Mouse (Mus musculus): ENCODE data around the gene Spen. TPM values are rescaled to one million over a fixed set of nuclear protein-coding genes. Genes with fewer than 3 reads are reported as not detected.
A peak's percentile ranks its signal among the peaks of the same experiment; 100 is the strongest.
"Not testable (repeated sequence)": the region's sequence is repeated elsewhere in the genome, so short reads cannot be mapped to it uniquely, and the experiment has no call there.

Spen gene
- total RNA-seq, 2 experiments from 2014 or later: 80.6 to 86.1 TPM

- DNase-seq; intact Hi-C loops (cut with DNase I): not testable (repeated sequence)
Measured at GRCm38 (mm10) chr4:141561331-141561919, 23.0 kb upstream of the Spen start.

DNA sequence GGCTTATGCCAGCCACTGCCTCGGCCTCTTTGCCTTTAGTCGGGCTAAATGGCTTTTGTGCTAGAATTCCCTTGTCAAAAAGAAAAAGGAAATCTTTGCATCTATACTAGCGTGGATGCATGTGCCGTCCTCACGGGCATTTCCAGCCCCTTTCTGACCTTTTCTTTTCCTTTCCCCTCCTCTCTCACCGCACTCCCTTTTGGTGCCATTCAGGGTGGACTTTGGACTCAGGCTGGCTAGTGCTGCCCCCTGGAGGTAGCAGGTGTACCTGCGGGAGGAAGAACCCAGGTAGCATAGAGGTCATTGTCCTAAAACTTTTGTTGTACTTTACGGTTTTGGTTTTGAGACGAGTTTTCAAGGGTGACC lies 21.5 kb upstream of the Spen start:
- peak; percentile 83 for DNase-seq
- intact Hi-C loops (cut with DNase I): no loop called here

GRCm38 (mm10) chr4:141559131-141559897 lies 20.9 kb upstream of the Spen start:
- intact Hi-C loops (cut with DNase I): no loop called here
- peak; percentile 58 for DNase-seq

GRCm38 (mm10) chr4:141558658-141559057 lies 20.3 kb upstream of the Spen start:
- no peak for DNase-seq
- intact Hi-C loops (cut with DNase I): no loop called here

DNA sequence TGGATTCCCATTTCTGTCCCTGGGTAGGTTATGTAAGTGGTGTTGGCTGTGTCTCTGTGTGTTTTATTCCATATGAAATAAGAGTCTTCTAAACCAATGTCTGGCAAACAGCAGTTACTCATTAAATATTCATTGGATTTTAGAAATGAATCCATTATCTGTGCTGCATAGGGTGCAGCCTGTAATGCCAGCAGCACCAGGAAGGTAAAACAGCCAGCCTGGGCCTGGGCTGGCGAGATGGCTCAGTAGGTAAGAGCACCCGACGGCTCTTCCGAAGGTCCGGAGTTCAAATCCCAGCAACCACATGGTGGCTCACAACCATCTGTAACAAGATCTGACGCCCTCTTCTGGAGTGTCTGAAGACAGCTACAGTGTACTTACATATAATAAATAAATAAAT lies 17.8 kb upstream of the Spen start:
- DNase-seq; intact Hi-C loops (cut with DNase I): not testable (repeated sequence)

GRCm38 (mm10) chr4:141554255-141554865 lies 16.0 kb upstream of the Spen start:
- DNase-seq; intact Hi-C loops (cut with DNase I): not testable (repeated sequence)

DNA sequence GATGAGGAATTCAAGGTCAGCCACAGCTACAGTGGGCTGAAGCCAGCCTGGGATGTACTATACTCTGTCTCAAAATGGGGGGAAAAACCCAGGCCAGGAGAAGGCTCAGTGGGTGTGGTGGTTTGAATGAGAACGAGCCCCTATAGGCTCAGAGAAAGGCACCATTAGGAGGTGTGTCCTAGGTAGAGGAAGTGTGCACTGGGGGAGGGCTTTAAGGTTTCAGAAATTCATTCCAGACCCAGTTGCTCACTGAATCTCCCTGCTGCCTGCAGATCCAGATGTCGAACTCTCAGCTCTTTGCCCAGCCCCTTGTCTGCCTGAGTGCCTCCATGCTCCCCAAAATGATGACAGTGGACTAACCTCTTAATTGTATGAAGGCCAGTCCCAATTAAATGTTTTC lies 14.1 kb upstream of the Spen start:
- DNase-seq: no peak
- intact Hi-C loops (cut with DNase I): no loop called here

DNA sequence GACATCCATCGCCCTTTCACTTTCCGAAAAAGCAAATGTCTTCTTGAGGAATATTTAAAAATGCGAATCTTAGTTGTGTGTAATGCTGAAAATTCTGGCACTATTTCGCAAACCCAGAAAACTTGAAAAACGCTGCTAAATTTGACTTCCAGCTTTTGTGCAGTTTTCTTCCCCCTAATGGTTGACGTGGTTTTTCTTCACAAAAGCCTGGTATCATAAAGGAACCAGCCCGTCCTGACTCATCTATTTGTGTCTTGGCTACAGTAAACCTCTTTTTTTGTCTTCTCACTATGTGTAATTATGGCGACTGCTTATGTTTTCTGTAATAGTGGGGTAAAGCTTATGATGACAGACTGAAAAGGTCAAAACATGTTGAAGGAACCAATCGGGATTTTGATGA lies 8.9 kb upstream of the Spen start:
- intact Hi-C loops (cut with DNase I): no loop called here
- no peak for DNase-seq

- peak; percentile 91 for DNase-seq
- intact Hi-C loops (cut with DNase I): no loop called here
Measured at GRCm38 (mm10) chr4:141546334-141547200, 8.2 kb upstream of the Spen start.

- DNase-seq: peak; percentile 100
- intact Hi-C loops (cut with DNase I): no loop called here
Measured at GRCm38 (mm10) chr4:141545743-141546333, 7.4 kb upstream of the Spen start.

DNA sequence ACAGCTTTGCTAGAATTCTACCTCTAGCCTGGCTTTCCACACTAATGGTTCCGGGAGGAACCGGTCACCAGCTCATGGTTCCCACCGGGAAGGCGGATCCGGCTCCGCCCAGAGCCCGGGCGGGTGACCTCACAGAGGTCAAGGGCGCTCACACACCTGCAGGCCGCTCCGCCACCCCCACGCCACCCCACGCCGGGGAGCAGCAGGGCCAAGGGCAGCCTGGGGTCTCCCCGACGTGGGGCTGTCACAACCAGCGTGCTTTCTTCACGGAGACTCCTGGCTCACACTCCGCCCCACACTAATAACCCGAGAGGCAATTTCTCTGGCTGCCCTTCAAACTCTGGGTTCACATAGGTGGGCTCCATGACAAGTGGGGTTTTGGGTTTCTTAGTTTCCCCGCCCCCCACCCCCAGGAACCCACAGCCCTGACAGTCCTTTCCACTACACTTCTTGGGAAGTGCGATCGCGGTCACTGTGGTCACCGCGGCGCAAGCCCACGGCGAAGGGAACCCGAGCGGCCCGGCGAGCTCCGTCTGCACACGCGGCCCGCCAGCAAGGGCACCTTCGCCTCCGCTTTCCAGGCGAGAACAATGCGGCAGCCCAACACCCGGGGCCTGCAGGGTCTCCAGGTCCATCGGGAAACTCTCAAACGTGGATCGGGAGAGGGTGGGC lies 6.8 kb upstream of the Spen start:
- intact Hi-C loops (cut with DNase I): no loop called here
- DNase-seq: peak; percentile 62

DNA sequence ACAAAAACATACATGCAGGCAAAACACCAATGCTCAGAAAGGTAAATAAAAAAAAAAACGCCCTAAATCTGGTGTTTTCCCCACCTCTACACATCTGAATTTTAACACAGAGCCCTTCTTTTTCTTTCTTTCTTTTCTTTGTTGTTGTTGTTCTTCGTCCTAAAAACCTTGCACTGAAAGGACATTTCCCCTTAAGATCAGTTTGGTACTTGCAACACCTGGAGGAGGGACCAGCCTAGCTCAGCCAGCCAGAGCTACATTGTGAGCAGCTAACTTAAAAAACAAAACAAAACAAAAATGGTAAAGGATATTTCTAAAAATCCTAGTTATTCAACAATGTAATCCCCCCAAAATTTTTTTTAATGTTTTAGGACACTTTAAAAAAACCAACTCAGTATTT lies 6.1 kb upstream of the Spen start:
- intact Hi-C loops (cut with DNase I): no loop called here
- no peak for DNase-seq

DNA sequence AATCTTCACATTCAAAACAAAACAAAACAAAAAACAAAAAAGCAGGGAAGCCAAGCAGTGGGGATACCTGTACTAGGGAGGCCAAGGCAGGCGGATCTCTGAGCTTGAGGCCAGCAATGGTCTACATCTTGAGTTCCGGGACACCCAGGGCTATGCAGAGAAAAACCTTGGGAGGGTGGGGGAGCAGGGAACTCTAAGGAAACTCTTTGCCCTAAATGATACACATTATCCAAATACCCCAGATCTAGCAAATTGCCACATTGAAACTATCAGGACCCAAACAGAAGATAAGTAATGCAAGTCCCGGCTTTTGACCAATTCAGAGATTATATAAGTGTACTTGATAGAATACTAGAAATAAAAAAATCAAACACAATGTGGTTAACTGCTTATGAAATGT lies 5.2 kb upstream of the Spen start:
- DNase-seq: no peak
- intact Hi-C loops (cut with DNase I): no loop called here

- intact Hi-C loops (cut with DNase I): no loop called here
- DNase-seq: peak; percentile 67
Measured at GRCm38 (mm10) chr4:141541851-141542250, 3.5 kb upstream of the Spen start.

GRCm38 (mm10) chr4:141540844-141541243 lies 2.4 kb upstream of the Spen start:
- intact Hi-C loops (cut with DNase I): no loop called here

GRCm38 (mm10) chr4:141539213-141539767 lies 893 bp upstream of the Spen start:
- DNase-seq: no peak
- intact Hi-C loops (cut with DNase I): loop anchor here (5.0 kb wide), 1 partner anchor 37 kb away; no protein-coding TSS in a partner anchor

More at GRCm38 (mm10) chr4:141540844-141541243, 2.4 kb upstream of the Spen start:
- DNase-seq: no peak

GRCm38 (mm10) chr4:141537706-141538407 lies 540 bp downstream of the Spen start:
- intact Hi-C loops (cut with DNase I): loop anchor here (5.0 kb wide), 1 partner anchor 36 kb away; no protein-coding TSS in a partner anchor
- peak; percentile 30 for DNase-seq

DNA sequence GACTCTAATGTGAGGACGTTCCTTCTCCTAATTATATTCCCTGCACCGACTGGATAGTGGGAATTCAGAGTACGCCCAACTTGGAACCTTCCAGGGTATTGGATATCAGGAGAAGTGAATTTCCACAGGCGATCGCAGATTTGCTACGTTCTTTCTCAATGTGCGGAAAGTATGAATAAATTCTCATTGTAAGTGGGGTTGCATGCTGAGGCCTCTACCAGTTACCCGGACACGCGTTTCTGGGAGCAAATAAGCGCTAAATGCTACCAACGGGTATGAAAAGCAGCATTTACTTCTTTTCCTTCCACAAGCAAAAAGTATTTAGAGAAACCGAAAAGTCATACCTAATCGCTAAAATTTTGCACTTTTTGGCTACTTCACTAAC lies 1.2 kb downstream of the Spen start:
- intact Hi-C loops (cut with DNase I): loop anchor here (5.0 kb wide), 1 partner anchor 35 kb away; no protein-coding TSS in a partner anchor
- no peak for DNase-seq
